Mouse (Mus musculus) kidney, postnatal 0 days (tissue): ENCODE data around the gene Map3k11. TPM values are rescaled to one million over a fixed set of nuclear protein-coding genes. Genes with fewer than 3 reads are reported as not detected.

ENCODE experiments used
- ATAC-seq: fragments of 200-750 bp; cut with Nextera tagmentation; replicated peaks from 2 replicates; pipeline ENCODE4 v1.8.0; 2017; ENCODE audit warnings: low read depth, moderate number of reproducible peaks, moderate TSS enrichment, moderate library complexity; ENCODE audit not compliant: low FRiP score
- DNase-seq: peaks from one replicate; pipeline ENCODE4 v3.0.0-alpha.2; 2016; ENCODE audit warnings: low spot score
- H3K27ac ChIP-seq: fragments of 300-500 bp; sonication (generic); 2 replicates; pipeline ENCODE4 v1.5.1; 2014; ENCODE audit warnings: mild to moderate bottlenecking
- H3K27me3 ChIP-seq: fragments of 300-500 bp; sonication (generic); 2 replicates; pipeline ENCODE4 v1.6.1; 2014; ENCODE audit warnings: low read length, mixed read lengths; ENCODE audit not compliant: insufficient read depth
- H3K36me3 ChIP-seq: fragments of 300-500 bp; sonication (generic); 2 replicates; pipeline ENCODE4 v1.6.1; 2014; ENCODE audit warnings: low read length, mixed read lengths; ENCODE audit not compliant: insufficient read depth
- H3K4me1 ChIP-seq: fragments of 300-500 bp; sonication (generic); replicated peaks from 2 replicates; pipeline ENCODE4 v1.6.1; 2014; ENCODE audit warnings: antibody characterized with exemption, low read length, mixed read lengths; ENCODE audit not compliant: insufficient read depth
- H3K4me2 ChIP-seq: fragments of 300-500 bp; sonication (generic); 2 replicates; pipeline ENCODE4 v1.6.1; 2014; ENCODE audit warnings: mild to moderate bottlenecking, low read length, moderate library complexity, mixed read lengths
- H3K4me3 ChIP-seq: fragments of 300-500 bp; sonication (generic); replicated peaks from 2 replicates; pipeline ENCODE4 v1.5.1; 2014; ENCODE audit warnings: low read depth, low read length
- H3K9ac ChIP-seq: fragments of 300-500 bp; sonication (generic); 2 replicates; pipeline ENCODE4 v1.6.1; 2014; ENCODE audit warnings: low read depth, low read length
- H3K9me3 ChIP-seq: fragments of 300-500 bp; sonication (generic); replicated peaks from 2 replicates; pipeline ENCODE4 v1.6.1; 2016; ENCODE audit warnings: low read length, inconsistent platforms, mixed read lengths
- CTCF ChIP-seq: IDR thresholded peaks from 2 replicates; pipeline ENCODE4 v1.5.1; 2016; ENCODE audit warnings: antibody characterized with exemption, low read depth, mild to moderate bottlenecking, moderate library complexity
- WGBS: fragments of 180-500 bp; shearing (Covaris S2); extraction: QIAGEN DNeasy Blood & Tissue Kit; methylation state at CpG from one replicate; pipeline ENCODE4 v1.1.7; 2014; 5-methylcytosine and 5-hydroxymethylcytosine counted together
- polyA plus RNA-seq: library from polyadenylated mRNA; unstranded; fragments of >200 nt; fragmentation: Nextera tagmentation; extraction: Ambion mirVana; gene quantifications from 2 replicates; pipeline ENCODE4 v1.2.1, GENCODE M21; 2015

Gene Map3k11
- polyA plus RNA-seq, result 35.4 and 39.8 TPM in 2 replicates

- Histone ChIP-seq H3K9ac (peak within 1 kb of the TSS; percentile 87), H3K4me1 (peaks cover 31% of the 10 kb centered on the region), H3K36me3 (peaks cover 30% of the 10 kb centered on the region), H3K27ac (peak within 1 kb of the TSS; percentile 96), H3K4me2 (peak within 1 kb of the TSS; percentile 100), H3K4me3 (peak within 1 kb of the TSS; percentile 92), H3K9me3 (no peaks in the 10 kb centered on the region), H3K27me3 (no peaks in the 10 kb centered on the region)
- under 1% methylated on average over 69 of the region's 69 CpGs for WGBS
- peak; percentile 40 for TF ChIP-seq CTCF
- DNase-seq (peak; percentile 100), ATAC-seq (peak; percentile 88)
Measured at GRCm38 (mm10) chr19:5688200-5689087, at the start of gene Map3k11, which contains the start of gene Pcnx3. Gene Map3k11, plus strand, starts transcription at chr19:5688742. Gene Pcnx3, minus strand, starts transcription at chr19:5688908.

GRCm38 (mm10) chr19:5640339-5640738, 48.2 kb upstream of the Map3k11 start:
- H3K4me1 ChIP-seq, result peaks cover 4% of the 10 kb centered on the region
- ATAC-seq, result no peak
- no peaks in the 10 kb centered on the region for H3K27me3 ChIP-seq
- no peak for DNase-seq
- H3K27ac ChIP-seq, result no peak overlapping the region
- H3K4me3 ChIP-seq, result no peak overlapping the region
- H3K4me2 ChIP-seq, result no peak overlapping the region
- no peak overlapping the region for H3K9ac ChIP-seq
- no peak for TF ChIP-seq CTCF
- WGBS, result 63% methylated on average over 9 of the region's 9 CpGs
- H3K9me3 ChIP-seq, result no peaks in the 10 kb centered on the region
- H3K36me3 ChIP-seq, result peaks cover 50% of the 10 kb centered on the region

GRCm38 (mm10) chr19:5641021-5641420, 47.5 kb upstream of the Map3k11 start:
- no peak for DNase-seq
- WGBS, result 86% methylated on average over 17 of the region's 17 CpGs
- TF ChIP-seq CTCF, result no peak
- no peak overlapping the region for H3K9ac ChIP-seq
- no peak overlapping the region for H3K27ac ChIP-seq
- peaks cover 56% of the 10 kb centered on the region for H3K36me3 ChIP-seq
- H3K4me3 ChIP-seq, result no peak overlapping the region
- no peaks in the 10 kb centered on the region for H3K27me3 ChIP-seq
- ATAC-seq, result no peak
- H3K4me2 ChIP-seq, result no peak overlapping the region
- peaks cover 4% of the 10 kb centered on the region for H3K4me1 ChIP-seq
- H3K9me3 ChIP-seq, result no peaks in the 10 kb centered on the region

- Histone ChIP-seq H3K36me3 (peaks cover 61% of the 10 kb centered on the region), H3K27ac (no peak overlapping the region), H3K27me3 (no peaks in the 10 kb centered on the region), H3K9ac (no peak overlapping the region), H3K4me3 (no peak overlapping the region), H3K4me2 (no peak overlapping the region), H3K9me3 (no peaks in the 10 kb centered on the region), H3K4me1 (peaks cover 4% of the 10 kb centered on the region)
- DNase-seq (no peak), ATAC-seq (no peak)
- no peak for TF ChIP-seq CTCF
- 97% methylated on average over 8 of the region's 8 CpGs for WGBS
Measured at GRCm38 (mm10) chr19:5641641-5642040, 46.9 kb upstream of the Map3k11 start.

GRCm38 (mm10) chr19:5645280-5645679, 43.3 kb upstream of the Map3k11 start:
- TF ChIP-seq CTCF, result no peak
- WGBS, result 98% methylated on average over 9 of the region's 9 CpGs

GRCm38 (mm10) chr19:5646731-5647330, 41.7 kb upstream of the Map3k11 start:
- no peak for TF ChIP-seq CTCF
- no peaks in the 10 kb centered on the region for H3K27me3 ChIP-seq
- DNase-seq, result no peak
- ATAC-seq, result no peak
- H3K4me1 ChIP-seq, result peaks cover 13% of the 10 kb centered on the region
- H3K4me3 ChIP-seq, result no peak overlapping the region
- WGBS, result 90% methylated on average over 8 of the region's 8 CpGs
- H3K4me2 ChIP-seq, result no peak overlapping the region
- H3K9me3 ChIP-seq, result no peaks in the 10 kb centered on the region
- H3K36me3 ChIP-seq, result peaks cover 69% of the 10 kb centered on the region
- no peak overlapping the region for H3K9ac ChIP-seq
- no peak overlapping the region for H3K27ac ChIP-seq

More at GRCm38 (mm10) chr19:5645280-5645679, 43.3 kb upstream of the Map3k11 start:
- Histone ChIP-seq H3K4me1 (peaks cover 13% of the 10 kb centered on the region), H3K36me3 (peaks cover 71% of the 10 kb centered on the region), H3K27ac (no peak overlapping the region), H3K4me2 (no peak overlapping the region), H3K27me3 (no peaks in the 10 kb centered on the region), H3K9ac (no peak overlapping the region), H3K9me3 (no peaks in the 10 kb centered on the region), H3K4me3 (no peak overlapping the region)
- ATAC-seq, result no peak
- no peak for DNase-seq
